Mouse (Mus musculus) embryonic facial prominence, embryonic 15.5 days (tissue): Measurements from ENCODE around the gene Atp5c1. TPM values are rescaled to one million over a fixed set of nuclear protein-coding genes. Genes with fewer than 3 reads are reported as not detected.

Experiments used
- ATAC-seq: fragments of 200-750 bp; cut with Nextera tagmentation; 2 replicates; pipeline ENCODE4 v1.8.0; 2017; ENCODE audit warnings: low read depth, moderate TSS enrichment; ENCODE audit not compliant: insufficient number of reproducible peaks, low FRiP score, low TSS enrichment
- H3K27ac ChIP-seq: fragments of 300-500 bp; sonication (generic); replicated peaks from 2 replicates; pipeline ENCODE4 v1.5.1; 2015; ENCODE audit warnings: mild to moderate bottlenecking, inconsistent platforms
- H3K27me3 ChIP-seq: fragments of 300-500 bp; sonication (generic); 2 replicates; pipeline ENCODE4 v1.6.1; 2015; ENCODE audit warnings: inconsistent platforms
- H3K36me3 ChIP-seq: fragments of 300-500 bp; sonication (generic); 2 replicates; pipeline ENCODE4 v1.6.1; 2015; ENCODE audit warnings: mild to moderate bottlenecking, inconsistent platforms
- H3K4me1 ChIP-seq: fragments of 300-500 bp; sonication (generic); 2 replicates; pipeline ENCODE4 v1.6.1; 2015; ENCODE audit warnings: inconsistent platforms
- H3K4me2 ChIP-seq: fragments of 300-500 bp; sonication (generic); replicated peaks from 2 replicates; pipeline ENCODE4 v1.6.1; 2015; ENCODE audit warnings: mild to moderate bottlenecking, inconsistent platforms
- H3K4me3 ChIP-seq: fragments of 300-500 bp; sonication (generic); replicated peaks from 2 replicates; pipeline ENCODE4 v1.5.1; 2015; ENCODE audit warnings: mild to moderate bottlenecking, inconsistent platforms
- H3K9ac ChIP-seq: fragments of 300-500 bp; sonication (generic); 2 replicates; pipeline ENCODE4 v1.6.1; 2015; ENCODE audit warnings: inconsistent platforms
- H3K9me3 ChIP-seq: fragments of 300-500 bp; sonication (generic); replicated peaks from 2 replicates; pipeline ENCODE4 v1.6.1; 2016; ENCODE audit warnings: inconsistent platforms
- WGBS: fragments of 180-500 bp; shearing (Covaris S2); methylation state at CpG from one replicate; pipeline ENCODE4 v1.1.7; 2015; 5-methylcytosine and 5-hydroxymethylcytosine counted together
- polyA plus RNA-seq: library from polyadenylated mRNA; unstranded; fragments of >200 nt; fragmentation: Nextera tagmentation; extraction: Ambion mirVana; gene quantifications from 2 replicates; pipeline ENCODE4 v1.2.1, GENCODE M21; 2015

Atp5c1 gene
- polyA plus RNA-seq, 1 experiment from 2014 or later = 513 TPM

DNA sequence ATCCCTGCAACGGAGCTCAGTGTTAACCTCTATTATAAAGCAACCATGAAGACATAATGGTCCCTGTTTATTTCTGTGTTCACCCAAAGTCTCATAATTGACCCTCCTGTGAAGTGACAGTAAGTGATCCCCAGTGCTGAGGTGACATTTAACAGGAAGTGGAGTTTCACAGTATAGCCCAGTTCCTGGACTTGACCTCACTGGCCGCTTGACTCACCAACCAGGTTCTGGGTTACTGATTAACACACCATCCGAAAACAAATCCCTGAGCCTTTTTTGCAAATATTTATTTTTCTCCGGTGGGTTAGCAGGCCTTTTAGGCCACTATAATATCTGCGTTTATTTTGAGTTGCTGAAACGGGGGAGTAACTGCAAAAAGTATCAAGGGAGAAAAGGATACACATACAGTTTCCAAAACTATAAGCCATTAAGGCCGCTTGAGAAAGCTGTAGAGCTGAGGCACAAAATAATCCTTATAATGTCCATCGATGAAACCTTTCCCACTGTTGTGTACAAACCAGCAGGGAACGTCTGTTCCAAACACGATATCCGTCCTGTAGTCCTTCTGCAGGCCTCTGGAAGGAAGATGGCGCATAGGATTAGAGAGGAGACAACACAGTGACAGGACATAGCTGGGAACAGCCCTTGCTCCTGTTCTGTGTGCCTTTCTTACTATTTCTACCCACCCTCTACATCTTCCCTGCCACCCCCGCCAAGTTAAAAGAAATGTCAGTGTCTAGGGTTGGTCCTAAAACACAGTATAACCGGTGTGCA is 14.2 kb upstream of the Atp5c1 start:
- H3K27me3 ChIP-seq = no peaks in the 10 kb centered on the region
- no peak for ATAC-seq
- WGBS = 90% methylated on average over 14 of the region's 14 CpGs
- no peak overlapping the region for H3K4me2 ChIP-seq
- H3K4me1 ChIP-seq = no peaks in the 10 kb centered on the region
- H3K4me3 ChIP-seq = no peak overlapping the region
- H3K9me3 ChIP-seq = no peaks in the 10 kb centered on the region
- no peak overlapping the region for H3K9ac ChIP-seq
- peaks cover 33% of the 10 kb centered on the region for H3K36me3 ChIP-seq
- H3K27ac ChIP-seq = no peak overlapping the region

- Histone ChIP-seq H3K27ac (no peak overlapping the region), H3K36me3 (peaks cover 48% of the 10 kb centered on the region)
Measured at GRCm38 (mm10) chr2:10087256-10087850, 7.0 kb upstream of the Atp5c1 start.

GRCm38 (mm10) chr2:10082737-10083136 is 2.4 kb upstream of the Atp5c1 start:
- Histone ChIP-seq H3K9ac (no peak overlapping the region), H3K4me2 (no peak overlapping the region), H3K27me3 (no peaks in the 10 kb centered on the region), H3K9me3 (no peaks in the 10 kb centered on the region), H3K4me3 (no peak overlapping the region), H3K36me3 (peaks cover 16% of the 10 kb centered on the region; the same call in 1 of the 2 replicates), H3K4me1 (peaks cover 23% of the 10 kb centered on the region), H3K27ac (no peak overlapping the region)
- ATAC-seq = no peak
- WGBS = 43% methylated on average over 1 of the region's 1 CpGs

More at GRCm38 (mm10) chr2:10087256-10087850, 7.0 kb upstream of the Atp5c1 start:
- Histone ChIP-seq H3K4me2 (no peak overlapping the region), H3K4me1 (no peaks in the 10 kb centered on the region), H3K9me3 (no peaks in the 10 kb centered on the region), H3K9ac (no peak overlapping the region), H3K27me3 (no peaks in the 10 kb centered on the region), H3K4me3 (no peak overlapping the region)
- 82% methylated on average over 8 of the region's 8 CpGs for WGBS
- no peak for ATAC-seq

DNA sequence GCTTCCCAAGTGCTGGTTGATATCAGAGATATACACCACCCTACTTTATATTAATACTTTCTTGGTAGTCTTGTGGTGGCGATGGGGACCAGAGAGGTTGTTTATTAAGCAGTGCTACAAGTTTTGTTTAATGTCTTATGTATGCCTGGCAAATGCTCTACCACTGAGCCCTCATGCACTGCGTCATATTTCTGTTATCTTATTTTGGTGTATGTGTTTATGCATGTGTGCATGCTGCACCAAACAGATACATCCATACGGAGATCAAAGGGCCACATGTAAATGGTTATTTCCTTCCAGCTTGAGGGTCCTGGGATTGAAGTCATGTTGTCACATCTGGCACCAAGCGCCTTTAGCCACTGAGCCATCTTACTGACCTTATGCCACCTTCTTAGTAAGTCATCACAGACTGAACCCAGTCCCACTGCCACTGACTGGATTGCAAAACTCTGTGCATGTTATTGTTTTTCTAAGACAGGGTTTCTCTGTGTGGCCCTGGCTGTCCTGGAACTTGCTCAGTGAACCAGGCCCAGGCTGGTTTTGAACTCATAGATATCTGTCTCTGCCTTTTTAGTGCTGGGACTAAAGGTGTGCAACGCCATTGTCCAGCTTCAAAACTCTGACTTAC is 1.3 kb upstream of the Atp5c1 start:
- Histone ChIP-seq H3K27me3 (no peaks in the 10 kb centered on the region), H3K4me1 (peaks cover 26% of the 10 kb centered on the region), H3K4me2 (peak overlapping the region; percentile 67), H3K4me3 (peak overlapping the region; percentile 80), H3K36me3 (peaks cover 6% of the 10 kb centered on the region; the same call in 1 of the 2 replicates), H3K9me3 (no peaks in the 10 kb centered on the region), H3K9ac (no peak overlapping the region), H3K27ac (no peak overlapping the region)
- ATAC-seq = no peak
- WGBS = 81% methylated on average over 5 of the region's 5 CpGs

DNA sequence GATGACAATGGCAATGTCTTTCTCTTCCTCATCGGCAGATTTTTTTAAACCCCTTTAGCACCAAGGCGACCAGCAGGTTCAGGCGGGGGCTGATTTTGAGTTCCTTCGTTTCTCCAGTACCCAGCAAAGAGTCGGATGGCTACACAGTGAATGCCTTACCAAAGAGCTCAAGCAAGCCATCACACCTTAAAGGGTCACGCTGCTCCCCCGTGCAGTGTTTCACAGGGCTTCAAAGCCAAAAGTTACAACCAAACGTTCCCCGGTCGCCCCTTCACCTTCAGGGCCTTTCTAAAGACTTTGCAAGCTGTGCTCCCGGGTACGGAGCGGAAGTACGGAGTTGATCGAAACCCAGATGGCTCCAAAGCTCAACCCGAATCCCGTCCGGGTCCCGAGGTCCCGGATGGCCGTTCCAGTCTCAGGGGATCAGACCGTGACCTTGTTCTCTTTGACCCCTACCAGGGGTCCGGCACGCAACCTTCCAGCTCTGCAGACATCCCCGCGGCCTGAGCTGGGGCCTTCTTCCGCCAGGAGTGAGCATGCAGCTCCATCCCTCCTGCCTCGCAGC is 483 bp downstream of the Atp5c1 start:
- H3K27me3 ChIP-seq = no peaks in the 10 kb centered on the region
- peak overlapping the region; percentile 49 for H3K4me2 ChIP-seq
- peak overlapping the region; percentile 80 for H3K4me3 ChIP-seq
- WGBS = 0% methylated on average over 28 of the region's 28 CpGs
- H3K27ac ChIP-seq = peak overlapping the region; percentile 88
- ATAC-seq = no peak; the same call in none of the 2 replicates
- peaks cover 26% of the 10 kb centered on the region for H3K4me1 ChIP-seq
- H3K9me3 ChIP-seq = no peaks in the 10 kb centered on the region
- no peaks in the 10 kb centered on the region; the same call in 1 of the 2 replicates for H3K36me3 ChIP-seq
- peak overlapping the region; percentile 94 for H3K9ac ChIP-seq

GRCm38 (mm10) chr2:10076675-10077074 is 3.6 kb downstream of the Atp5c1 start:
- H3K27ac ChIP-seq = no peak overlapping the region
- no peaks in the 10 kb centered on the region for H3K9me3 ChIP-seq
- H3K9ac ChIP-seq = no peak overlapping the region
- H3K36me3 ChIP-seq = peaks cover 6% of the 10 kb centered on the region; the same call in 1 of the 2 replicates
- H3K4me1 ChIP-seq = peaks cover 24% of the 10 kb centered on the region
- 84% methylated on average over 8 of the region's 8 CpGs for WGBS
- H3K4me3 ChIP-seq = no peak overlapping the region
- ATAC-seq = no peak
- no peaks in the 10 kb centered on the region for H3K27me3 ChIP-seq
- no peak overlapping the region for H3K4me2 ChIP-seq

DNA sequence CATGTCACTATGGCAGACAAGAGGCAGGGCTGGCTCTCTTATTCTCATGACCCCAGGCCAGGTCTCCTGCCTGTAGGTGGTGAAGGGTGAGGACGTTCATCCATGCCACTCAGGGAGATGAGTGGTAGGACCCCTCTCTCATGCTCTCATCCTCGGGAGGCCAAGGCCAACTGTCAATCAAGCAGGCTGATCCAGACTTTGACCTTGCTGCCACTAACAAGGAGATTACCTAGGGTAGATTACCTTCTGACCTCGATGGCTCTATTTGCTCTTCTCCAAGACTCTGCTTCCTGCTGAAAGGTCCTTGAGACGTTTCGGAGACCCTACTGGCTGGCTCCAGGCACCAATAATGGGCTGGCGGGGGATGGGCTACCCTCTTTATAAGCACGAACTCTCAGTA is 5.8 kb downstream of the Atp5c1 start:
- H3K27me3 ChIP-seq = no peaks in the 10 kb centered on the region
- no peaks in the 10 kb centered on the region for H3K9me3 ChIP-seq
- H3K27ac ChIP-seq = no peak overlapping the region
- H3K4me2 ChIP-seq = no peak overlapping the region
- WGBS = 81% methylated on average over 7 of the region's 7 CpGs
- no peak for ATAC-seq
- H3K36me3 ChIP-seq = peaks cover 6% of the 10 kb centered on the region; the same call in 1 of the 2 replicates
- H3K4me3 ChIP-seq = no peak overlapping the region
- no peak overlapping the region for H3K9ac ChIP-seq
- H3K4me1 ChIP-seq = peaks cover 18% of the 10 kb centered on the region

GRCm38 (mm10) chr2:10071751-10072150 is 8.6 kb downstream of the Atp5c1 start:
- Histone ChIP-seq H3K9ac (no peak overlapping the region), H3K4me3 (no peak overlapping the region), H3K27ac (no peak overlapping the region), H3K27me3 (no peaks in the 10 kb centered on the region), H3K4me1 (no peaks in the 10 kb centered on the region; the same call in 1 of the 2 replicates), H3K4me2 (no peak overlapping the region), H3K9me3 (no peaks in the 10 kb centered on the region), H3K36me3 (peaks cover 26% of the 10 kb centered on the region)
- WGBS = 82% methylated on average over 7 of the region's 7 CpGs
- no peak for ATAC-seq

DNA sequence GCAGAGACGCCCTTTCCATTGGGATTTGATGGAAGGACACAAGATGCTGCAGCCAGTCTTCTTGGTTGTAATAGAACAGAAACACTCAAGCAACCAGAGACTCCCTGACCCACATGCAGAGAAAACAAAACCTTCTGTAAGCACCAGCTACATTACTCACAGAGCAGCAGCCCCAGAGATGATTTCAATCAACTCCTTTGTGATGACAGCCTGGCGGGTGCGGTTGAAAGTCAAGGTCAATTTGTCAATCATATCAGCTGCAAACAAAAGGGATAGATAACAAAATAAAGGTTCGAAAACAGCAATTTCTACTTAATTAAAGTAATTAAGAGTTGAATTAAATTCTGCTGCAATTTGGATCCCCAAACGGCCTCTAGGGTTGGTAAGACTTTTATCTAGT is 21.5 kb downstream of the Atp5c1 start:
- no peaks in the 10 kb centered on the region for H3K27me3 ChIP-seq
- no peaks in the 10 kb centered on the region for H3K4me1 ChIP-seq
- H3K4me3 ChIP-seq = no peak overlapping the region
- H3K9ac ChIP-seq = no peak overlapping the region
- peaks cover 80% of the 10 kb centered on the region for H3K36me3 ChIP-seq
- no peak overlapping the region for H3K4me2 ChIP-seq
- H3K27ac ChIP-seq = no peak overlapping the region
- WGBS = 81% methylated on average over 5 of the region's 5 CpGs
- ATAC-seq = no peak
- no peaks in the 10 kb centered on the region for H3K9me3 ChIP-seq

DNA sequence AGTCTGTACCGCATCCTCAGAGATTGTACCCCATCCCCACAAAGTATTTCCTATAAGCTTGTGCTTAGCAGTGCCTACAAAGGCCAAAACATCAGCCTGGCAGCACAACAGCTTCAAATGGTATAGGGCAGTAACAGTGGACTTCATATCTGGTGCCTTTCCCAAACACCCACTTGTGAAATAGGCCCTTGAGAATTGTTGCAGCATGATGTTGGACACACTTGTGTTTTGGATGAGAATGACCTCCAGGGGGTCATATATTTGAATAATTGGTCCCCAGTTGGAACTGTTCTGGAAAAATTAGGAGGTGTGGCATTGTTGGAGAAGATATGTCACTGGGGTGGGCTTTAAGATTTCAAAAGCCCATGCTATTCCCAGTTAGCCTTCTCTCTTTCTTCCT is 28.3 kb downstream of the Atp5c1 start:
- ATAC-seq = no peak
- Histone ChIP-seq H3K4me3 (no peak overlapping the region), H3K36me3 (peaks cover 25% of the 10 kb centered on the region), H3K27ac (no peak overlapping the region), H3K9me3 (no peaks in the 10 kb centered on the region), H3K27me3 (no peaks in the 10 kb centered on the region), H3K4me2 (no peak overlapping the region), H3K4me1 (peaks cover 15% of the 10 kb centered on the region), H3K9ac (no peak overlapping the region)
- 94% methylated on average over 1 of the region's 1 CpGs for WGBS

DNA sequence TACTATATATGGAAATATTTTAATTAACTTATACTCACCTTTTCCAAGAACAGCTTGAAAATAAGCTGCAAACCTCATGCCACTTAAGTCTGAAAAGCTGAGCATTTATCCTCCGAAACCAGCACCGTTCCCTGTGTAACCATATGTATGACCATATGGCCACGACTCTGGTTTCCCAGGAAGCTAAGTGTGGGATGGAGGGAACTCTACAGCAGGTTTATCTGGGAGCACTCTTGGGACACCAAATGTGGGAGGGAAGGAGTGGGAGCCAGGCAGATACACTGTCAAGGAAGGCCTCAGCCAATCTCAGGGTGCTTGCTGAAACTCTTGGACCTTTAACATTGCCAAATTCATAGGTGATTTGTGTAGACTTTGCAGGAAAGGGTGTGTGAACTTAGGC is 29.4 kb downstream of the Atp5c1 start:
- Histone ChIP-seq H3K4me3 (no peak overlapping the region), H3K9ac (no peak overlapping the region), H3K27me3 (no peaks in the 10 kb centered on the region), H3K4me2 (no peak overlapping the region), H3K9me3 (no peaks in the 10 kb centered on the region), H3K4me1 (peaks cover 16% of the 10 kb centered on the region), H3K36me3 (peaks cover 16% of the 10 kb centered on the region), H3K27ac (no peak overlapping the region)
- 84% methylated on average over 3 of the region's 3 CpGs for WGBS
- ATAC-seq = no peak
